Mouse (Mus musculus): ENCODE measurements around the gene 2610301B20Rik.

DNA sequence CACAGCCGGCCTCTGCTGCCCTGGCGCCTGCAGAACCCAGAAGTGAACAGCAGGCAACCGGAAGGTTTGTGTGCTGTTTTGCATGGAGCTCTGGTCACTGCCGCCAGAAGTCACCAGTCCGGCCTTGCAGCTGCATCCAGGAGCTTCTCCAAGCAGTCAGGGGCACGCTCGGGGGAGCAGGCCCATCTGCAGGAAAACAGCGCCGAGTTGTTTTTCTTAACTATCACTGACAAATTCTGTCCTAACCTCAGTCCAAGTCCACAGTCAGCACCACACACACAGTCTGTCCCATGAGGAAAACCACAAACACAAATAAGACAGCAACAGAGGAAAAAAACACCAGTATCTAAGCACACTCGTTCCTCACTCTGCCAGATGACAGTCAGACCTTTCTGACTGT lies 14.5 kb downstream of the 2610301B20Rik start:
- TF ChIP-seq FLI1 (IDR thresholded peaks at IDR 0.05; ENCODE audit: low read length) (no peak), GATA1 (IDR thresholded peaks at IDR 0.05; ENCODE audit: borderline replicate concordance, low read length) (no peak)
